Mouse (Mus musculus) limb, embryonic 15.5 days (tissue): ENCODE measurements around the gene Rapgef3. TPM values are rescaled to one million over a fixed set of nuclear protein-coding genes. Genes with fewer than 3 reads are reported as not detected.

Source experiments
- ATAC-seq: fragments of 200-750 bp; cut with Nextera tagmentation; 2 replicates; pipeline ENCODE4 v1.8.0; 2017; ENCODE audit warnings: low read depth, moderate TSS enrichment; ENCODE audit not compliant: insufficient number of reproducible peaks, low FRiP score, low TSS enrichment
- H3K27ac ChIP-seq: fragments of 300-500 bp; sonication (generic); 2 replicates; pipeline ENCODE4 v1.5.1; 2015; ENCODE audit warnings: moderate library complexity, mild to moderate bottlenecking, inconsistent platforms
- H3K27me3 ChIP-seq: fragments of 300-500 bp; sonication (generic); 2 replicates; pipeline ENCODE4 v1.6.1; 2015; ENCODE audit warnings: inconsistent platforms
- H3K36me3 ChIP-seq: fragments of 300-500 bp; sonication (generic); 2 replicates; pipeline ENCODE4 v1.6.1; 2015; ENCODE audit warnings: inconsistent platforms
- H3K4me1 ChIP-seq: fragments of 300-500 bp; sonication (generic); 2 replicates; pipeline ENCODE4 v1.6.1; 2015; ENCODE audit warnings: inconsistent platforms
- H3K4me2 ChIP-seq: fragments of 300-500 bp; sonication (generic); 2 replicates; pipeline ENCODE4 v1.6.1; 2015; ENCODE audit warnings: mild to moderate bottlenecking, inconsistent platforms
- H3K4me3 ChIP-seq: fragments of 300-500 bp; sonication (generic); 2 replicates; pipeline ENCODE4 v1.5.1; 2015; ENCODE audit warnings: mild to moderate bottlenecking, inconsistent platforms
- H3K9ac ChIP-seq: fragments of 300-500 bp; sonication (generic); 2 replicates; pipeline ENCODE4 v1.6.1; 2015; ENCODE audit warnings: inconsistent platforms
- H3K9me3 ChIP-seq: fragments of 300-500 bp; sonication (generic); 2 replicates; pipeline ENCODE4 v1.6.1; 2016; ENCODE audit warnings: inconsistent platforms
- WGBS: fragments of 180-500 bp; shearing (Covaris S2); methylation state at CpG from one replicate; pipeline ENCODE4 v1.1.7; 2015; 5-methylcytosine and 5-hydroxymethylcytosine counted together
- polyA plus RNA-seq: library from polyadenylated mRNA; unstranded; fragments of >200 nt; fragmentation: Nextera tagmentation; extraction: Ambion mirVana; gene quantifications from 2 replicates; pipeline ENCODE4 v1.2.1, GENCODE M21; 2015

Rapgef3 gene
- polyA plus RNA-seq, 1 experiment from 2014 or later: 9.8 TPM

GRCm38 (mm10) chr15:97750697-97751096 lies 17.1 kb downstream of the Rapgef3 start:
- Histone ChIP-seq H3K4me2 (peak overlapping the region; percentile 17; the same call in 1 of the 2 replicates), H3K4me3 (no peak overlapping the region), H3K27ac (peak overlapping the region; percentile 62), H3K4me1 (peaks cover 34% of the 10 kb centered on the region), H3K27me3 (no peaks in the 10 kb centered on the region), H3K9ac (no peak overlapping the region), H3K9me3 (no peaks in the 10 kb centered on the region), H3K36me3 (peaks cover 27% of the 10 kb centered on the region)
- peak; percentile 76 for ATAC-seq
- WGBS: 6% methylated on average over 12 of the region's 12 CpGs

GRCm38 (mm10) chr15:97749841-97750240 lies 17.9 kb downstream of the Rapgef3 start:
- no peaks in the 10 kb centered on the region for H3K27me3 ChIP-seq
- WGBS: 79% methylated on average over 13 of the region's 13 CpGs
- H3K9ac ChIP-seq: no peak overlapping the region
- H3K9me3 ChIP-seq: no peaks in the 10 kb centered on the region
- H3K4me1 ChIP-seq: peaks cover 35% of the 10 kb centered on the region
- no peak overlapping the region for H3K4me3 ChIP-seq
- ATAC-seq: no peak
- H3K27ac ChIP-seq: no peak overlapping the region
- no peak overlapping the region for H3K4me2 ChIP-seq
- peaks cover 27% of the 10 kb centered on the region for H3K36me3 ChIP-seq

GRCm38 (mm10) chr15:97749397-97749796 lies 18.4 kb downstream of the Rapgef3 start:
- WGBS: 88% methylated on average over 9 of the region's 9 CpGs
- H3K27me3 ChIP-seq: no peaks in the 10 kb centered on the region
- no peak overlapping the region for H3K4me2 ChIP-seq
- H3K9me3 ChIP-seq: no peaks in the 10 kb centered on the region
- no peak for ATAC-seq
- H3K27ac ChIP-seq: no peak overlapping the region
- peaks cover 27% of the 10 kb centered on the region for H3K36me3 ChIP-seq
- H3K9ac ChIP-seq: no peak overlapping the region
- H3K4me3 ChIP-seq: no peak overlapping the region
- peaks cover 34% of the 10 kb centered on the region for H3K4me1 ChIP-seq

- no peak overlapping the region for H3K4me3 ChIP-seq
- no peaks in the 10 kb centered on the region for H3K27me3 ChIP-seq
- H3K4me2 ChIP-seq: no peak overlapping the region
- no peak overlapping the region for H3K27ac ChIP-seq
- no peak for ATAC-seq
- H3K9me3 ChIP-seq: no peaks in the 10 kb centered on the region
- H3K36me3 ChIP-seq: peaks cover 27% of the 10 kb centered on the region
- peaks cover 33% of the 10 kb centered on the region for H3K4me1 ChIP-seq
- WGBS: 90% methylated on average over 4 of the region's 4 CpGs
- H3K9ac ChIP-seq: no peak overlapping the region
Measured at GRCm38 (mm10) chr15:97748964-97749363, 18.8 kb downstream of the Rapgef3 start.

GRCm38 (mm10) chr15:97748309-97748708 lies 19.5 kb downstream of the Rapgef3 start:
- peaks cover 29% of the 10 kb centered on the region for H3K4me1 ChIP-seq
- H3K27me3 ChIP-seq: no peaks in the 10 kb centered on the region
- no peak overlapping the region for H3K4me2 ChIP-seq
- H3K9ac ChIP-seq: no peak overlapping the region
- WGBS: 62% methylated on average over 10 of the region's 10 CpGs
- no peak overlapping the region for H3K27ac ChIP-seq
- no peak overlapping the region for H3K4me3 ChIP-seq
- ATAC-seq: no peak
- no peaks in the 10 kb centered on the region for H3K9me3 ChIP-seq
- H3K36me3 ChIP-seq: peaks cover 27% of the 10 kb centered on the region

- H3K27me3 ChIP-seq: no peaks in the 10 kb centered on the region
- ATAC-seq: no peak
- H3K36me3 ChIP-seq: peaks cover 25% of the 10 kb centered on the region
- H3K9ac ChIP-seq: no peak overlapping the region
- peaks cover 29% of the 10 kb centered on the region for H3K4me1 ChIP-seq
- H3K27ac ChIP-seq: no peak overlapping the region
- 92% methylated on average over 4 of the region's 4 CpGs for WGBS
- no peaks in the 10 kb centered on the region for H3K9me3 ChIP-seq
- H3K4me2 ChIP-seq: no peak overlapping the region
- H3K4me3 ChIP-seq: no peak overlapping the region
Measured at GRCm38 (mm10) chr15:97747486-97747885, 20.3 kb downstream of the Rapgef3 start.

GRCm38 (mm10) chr15:97746748-97747147 lies 21.0 kb downstream of the Rapgef3 start:
- Histone ChIP-seq H3K9ac (no peak overlapping the region), H3K36me3 (peaks cover 24% of the 10 kb centered on the region), H3K9me3 (no peaks in the 10 kb centered on the region), H3K27ac (no peak overlapping the region), H3K4me1 (peaks cover 29% of the 10 kb centered on the region), H3K4me3 (no peak overlapping the region), H3K4me2 (no peak overlapping the region), H3K27me3 (no peaks in the 10 kb centered on the region)
- 94% methylated on average over 24 of the region's 24 CpGs for WGBS
- ATAC-seq: no peak

- no peak for ATAC-seq
- Histone ChIP-seq H3K4me3 (no peak overlapping the region), H3K9ac (no peak overlapping the region), H3K4me2 (no peak overlapping the region), H3K36me3 (peaks cover 24% of the 10 kb centered on the region), H3K27me3 (no peaks in the 10 kb centered on the region), H3K4me1 (peaks cover 29% of the 10 kb centered on the region), H3K9me3 (no peaks in the 10 kb centered on the region), H3K27ac (no peak overlapping the region)
- WGBS: 86% methylated on average over 10 of the region's 10 CpGs
Measured at GRCm38 (mm10) chr15:97746278-97746677, 21.5 kb downstream of the Rapgef3 start.

- H3K4me3 ChIP-seq: no peak overlapping the region
- 0 out of 2 replicates have a peak overlapping the region, but pooled peaks have one; percentile 33 for H3K27ac ChIP-seq
- 73% methylated on average over 10 of the region's 10 CpGs for WGBS
- ATAC-seq: no peak
- peaks cover 24% of the 10 kb centered on the region for H3K36me3 ChIP-seq
- no peak overlapping the region for H3K4me2 ChIP-seq
- no peaks in the 10 kb centered on the region for H3K27me3 ChIP-seq
- peaks cover 21% of the 10 kb centered on the region for H3K4me1 ChIP-seq
- H3K9me3 ChIP-seq: no peaks in the 10 kb centered on the region
- H3K9ac ChIP-seq: no peak overlapping the region
Measured at GRCm38 (mm10) chr15:97745331-97745730, 22.4 kb downstream of the Rapgef3 start.

- Histone ChIP-seq H3K4me3 (no peak overlapping the region), H3K36me3 (peaks cover 22% of the 10 kb centered on the region), H3K4me2 (no peak overlapping the region), H3K4me1 (peaks cover 17% of the 10 kb centered on the region), H3K9ac (no peak overlapping the region), H3K9me3 (no peaks in the 10 kb centered on the region), H3K27ac (0 out of 2 replicates have a peak overlapping the region, but pooled peaks have one; percentile 33), H3K27me3 (no peaks in the 10 kb centered on the region)
- ATAC-seq: no peak
- WGBS: 48% methylated on average over 10 of the region's 10 CpGs
Measured at GRCm38 (mm10) chr15:97744930-97745329, 22.8 kb downstream of the Rapgef3 start.

- H3K4me2 ChIP-seq: no peak overlapping the region
- H3K4me1 ChIP-seq: peaks cover 15% of the 10 kb centered on the region
- H3K27ac ChIP-seq: no peak overlapping the region
- no peak for ATAC-seq
- 61% methylated on average over 11 of the region's 12 CpGs for WGBS
- H3K4me3 ChIP-seq: no peak overlapping the region
- H3K36me3 ChIP-seq: peaks cover 13% of the 10 kb centered on the region
- H3K9ac ChIP-seq: no peak overlapping the region
- no peaks in the 10 kb centered on the region for H3K27me3 ChIP-seq
- H3K9me3 ChIP-seq: no peaks in the 10 kb centered on the region
Measured at GRCm38 (mm10) chr15:97743961-97744525, 23.7 kb downstream of the Rapgef3 start.

- no peak overlapping the region for H3K9ac ChIP-seq
- no peaks in the 10 kb centered on the region for H3K9me3 ChIP-seq
- H3K4me3 ChIP-seq: no peak overlapping the region
- 85% methylated on average over 5 of the region's 5 CpGs for WGBS
- peak overlapping the region; percentile 22; the same call in 1 of the 2 replicates for H3K27ac ChIP-seq
- H3K4me2 ChIP-seq: no peak overlapping the region
- no peak for ATAC-seq
- peaks cover 7% of the 10 kb centered on the region for H3K36me3 ChIP-seq
- no peaks in the 10 kb centered on the region for H3K27me3 ChIP-seq
- peaks cover 15% of the 10 kb centered on the region for H3K4me1 ChIP-seq
Measured at GRCm38 (mm10) chr15:97743210-97743609, 24.6 kb downstream of the Rapgef3 start.

- Histone ChIP-seq H3K27ac (no peak overlapping the region), H3K4me3 (no peak overlapping the region), H3K4me1 (peaks cover 15% of the 10 kb centered on the region), H3K4me2 (no peak overlapping the region), H3K9ac (no peak overlapping the region), H3K27me3 (no peaks in the 10 kb centered on the region), H3K9me3 (no peaks in the 10 kb centered on the region), H3K36me3 (peaks cover 4% of the 10 kb centered on the region; the same call in 1 of the 2 replicates)
- ATAC-seq: no peak
- 64% methylated on average over 4 of the region's 4 CpGs for WGBS
Measured at GRCm38 (mm10) chr15:97742600-97742999, 25.2 kb downstream of the Rapgef3 start.
